Mouse (Mus musculus): Measurements from ENCODE around the gene Sh2b3. TPM values are rescaled to one million over a fixed set of nuclear protein-coding genes. Genes with fewer than 3 reads are reported as not detected.
"Not testable (repeated sequence)": the region's sequence is repeated elsewhere in the genome, so short reads cannot be mapped to it uniquely, and the experiment has no call there.

Gene Sh2b3
- total and polyA plus RNA-seq, 3 experiments: 22.8 to 38.3 (median 35.4) TPM

DNA sequence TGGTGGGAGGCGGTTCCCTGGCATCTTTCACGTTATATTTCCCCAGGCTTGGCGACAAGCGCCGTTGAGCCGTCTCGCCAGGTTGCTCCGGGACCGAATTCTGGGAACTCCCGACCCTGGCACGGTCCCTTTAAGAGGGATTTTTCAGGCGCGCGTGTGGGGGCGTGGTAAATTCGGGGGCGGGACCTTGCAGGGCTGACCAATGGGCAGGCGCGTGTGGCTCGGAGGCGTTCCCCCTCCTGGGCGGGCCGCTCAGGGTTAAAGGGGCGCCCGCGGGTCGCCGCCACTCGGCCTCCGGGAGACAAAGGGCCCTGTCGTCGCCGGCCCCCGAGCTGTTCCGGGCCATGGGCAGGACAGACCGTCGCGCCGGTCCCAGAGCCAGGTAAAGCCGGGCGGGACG, 11.3 kb upstream of the Sh2b3 start, which contains the start of gene Pheta1:
Gene Pheta1 (plus strand): TSS at position 242 of the 400 bp plus-strand sequence.
- Histone ChIP-seq H3K4me1 (ENCODE audit: control insufficient read depth in 1 of 2, insufficient read depth in 2 of 2) (peaks cover 9 to 33% of the 10 kb centered on the region in 2 experiments), H3K27me3 (replicated peaks) (peaks cover 31% of the 10 kb centered on the region), H3K9me3 (replicated peaks; ENCODE audit: low read length) (no peaks in the 10 kb centered on the region), H3K27ac (ENCODE audit: insufficient read depth, low read depth) (no peak within 1 kb of the TSS), H3K4me2 (ENCODE audit: insufficient read depth, low read depth, poor library complexity, severe bottlenecking) (peak within 1 kb of the TSS; percentile 95), H3K36me3 (replicated peaks in 1 of 2; ENCODE audit: control insufficient read depth in 1 of 2, insufficient read depth in 1 of 2, low read length in 1 of 2) (peaks cover 9 to 22% of the 10 kb centered on the region in 2 experiments), H3K4me3 (replicated peaks in 1 of 3; ENCODE audit: low read depth in 2 of 3, low read length in 2 of 3, poor library complexity in 1 of 3) (peak within 1 kb of the TSS; percentile 66 to 94 (median 74)), H3K9ac (ENCODE audit: insufficient read depth, low read depth) (peak within 1 kb of the TSS; percentile 79), H3K79me2 (replicated peaks; ENCODE audit: control insufficient read depth, extremely low read depth, insufficient read depth, poor library complexity, severe bottlenecking) (no peaks in the 10 kb centered on the region)
- in situ Hi-C loops (cut with MboI; ENCODE audit: low pct_ligation_motif_present, low pct_unique_long_range_greater_than_20kb, low sequenced_read_pairs) (loop anchor here (5.0 kb wide), 1 partner anchor 36 kb away; no protein-coding TSS in a partner anchor), dilution Hi-C loops (cut with MboI; ENCODE audit: extremely low pct_ligation_motif_present, extremely low pct_unique_long_range_greater_than_20kb, low sequenced_read_pairs) (no loop called here)
- peak; percentile 81 for DNase-seq (ENCODE audit: extremely low read depth)
- TF ChIP-seq UBTF (IDR thresholded peaks at IDR 0.05; ENCODE audit: low read depth, low read length): 0 out of 2 replicates have a peak, but pooled peaks have one; percentile 62
- TF ChIP-seq JUN (IDR thresholded peaks at IDR 0.05; ENCODE audit: insufficient read depth, low read depth, low read length): no peak
- peak; percentile 58 for TF ChIP-seq NRF1 (IDR thresholded peaks at IDR 0.05; ENCODE audit: low read depth, low read length)
- TF ChIP-seq ELF1 (IDR thresholded peaks at IDR 0.05; ENCODE audit: low read depth, low read length): no peak
- peak; percentile 52; the same call in 1 of the 2 replicates for TF ChIP-seq BHLHE40 (IDR thresholded peaks at IDR 0.05; ENCODE audit: low read depth, low read length)
- peak; percentile 39; the same call in 1 of the 2 replicates for TF ChIP-seq SIN3A (IDR thresholded peaks at IDR 0.05; ENCODE audit: low read length)
- TF ChIP-seq TCF12 (IDR thresholded peaks at IDR 0.05; ENCODE audit: low read depth, low read length): peak; percentile 60; the same call in 1 of the 2 replicates
- TF ChIP-seq CHD1 (IDR thresholded peaks at IDR 0.05; ENCODE audit: low read depth, low read length): no peak
- 0 out of 2 replicates have a peak, but pooled peaks have one; percentile 46 for TF ChIP-seq NELFE (IDR thresholded peaks at IDR 0.05; ENCODE audit: low read depth, low read length)
- no peak for TF ChIP-seq MEF2A (IDR thresholded peaks at IDR 0.05; ENCODE audit: borderline replicate concordance, low read depth, low read length)
- no peak for TF ChIP-seq MAFK (IDR thresholded peaks at IDR 0.05; ENCODE audit: insufficient replicate concordance, low read length)
- peak; percentile 73; the same call in 1 of the 2 replicates for TF ChIP-seq POLR2A (IDR thresholded peaks at IDR 0.05; ENCODE audit: low read depth, low read length)
- TF ChIP-seq HCFC1 (IDR thresholded peaks at IDR 0.05; ENCODE audit: low read depth, low read length): 0 out of 2 replicates have a peak, but pooled peaks have one; percentile 33
- 0 out of 2 replicates have a peak, but pooled peaks have one; percentile 2 for TF ChIP-seq IRF4 (IDR thresholded peaks at IDR 0.05; ENCODE audit: low read depth, low read length)
- TF ChIP-seq MYC (IDR thresholded peaks at IDR 0.05; ENCODE audit: low read depth, low read length): no peak
- no peak for TF ChIP-seq POLR2AphosphoS2 (IDR thresholded peaks at IDR 0.05; ENCODE audit: low read depth, low read length)

DNA sequence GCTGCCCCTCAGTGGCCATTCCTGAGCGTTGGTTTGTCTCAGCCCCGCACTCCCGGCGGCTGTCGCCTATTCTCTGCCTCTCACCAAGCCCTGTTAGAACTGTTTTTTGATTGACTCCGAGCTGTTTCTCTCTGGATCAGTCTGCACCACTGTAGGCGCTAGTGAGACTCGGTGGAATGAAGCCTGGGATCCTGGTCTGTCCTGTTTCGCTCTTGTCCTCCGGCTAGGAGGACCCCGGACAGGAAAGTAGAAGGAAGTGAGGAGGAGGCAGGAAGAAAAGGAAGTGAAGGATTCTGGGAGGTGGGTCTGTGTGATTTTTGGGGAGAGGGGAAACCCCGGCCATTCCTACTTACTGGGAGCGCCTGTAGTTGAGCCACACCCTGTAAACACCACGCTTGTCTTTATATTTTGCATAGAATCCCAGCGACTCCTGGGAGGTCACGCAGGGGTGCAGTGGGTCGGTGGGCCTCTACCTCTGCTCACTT, 10.6 kb upstream of the Sh2b3 start:
- Histone ChIP-seq H3K4me3 (replicated peaks in 1 of 3; ENCODE audit: low read depth in 2 of 3, low read length in 2 of 3, poor library complexity in 1 of 3) (peak overlapping the region; percentile 66 to 94 (median 74)), H3K27ac (ENCODE audit: insufficient read depth, low read depth) (no peak overlapping the region), H3K9me3 (replicated peaks; ENCODE audit: low read length) (no peaks in the 10 kb centered on the region), H3K79me2 (replicated peaks; ENCODE audit: control insufficient read depth, extremely low read depth, insufficient read depth, poor library complexity, severe bottlenecking) (no peaks in the 10 kb centered on the region), H3K9ac (ENCODE audit: insufficient read depth, low read depth) (peak overlapping the region; percentile 73), H3K4me2 (ENCODE audit: insufficient read depth, low read depth, poor library complexity, severe bottlenecking) (peak overlapping the region; percentile 95), H3K4me1 (ENCODE audit: control insufficient read depth in 1 of 2, insufficient read depth in 2 of 2) (peaks cover 9 to 34% of the 10 kb centered on the region in 2 experiments; a peak in 3 of 4 replicates), H3K36me3 (replicated peaks in 1 of 2; ENCODE audit: control insufficient read depth in 1 of 2, insufficient read depth in 1 of 2, low read length in 1 of 2) (peaks cover 7 to 15% of the 10 kb centered on the region in 2 experiments), H3K27me3 (replicated peaks) (peaks cover 36% of the 10 kb centered on the region)
- peak; percentile 48 for DNase-seq (ENCODE audit: extremely low read depth)
- 0 out of 2 replicates have a peak, but pooled peaks have one; percentile 1 for TF ChIP-seq MAX (IDR thresholded peaks at IDR 0.05; ENCODE audit: low read length)
- no peak for TF ChIP-seq E2F4 (IDR thresholded peaks at IDR 0.05; ENCODE audit: insufficient replicate concordance, low read depth, low read length)
- TF ChIP-seq SIN3A (IDR thresholded peaks at IDR 0.05; ENCODE audit: low read length): 0 out of 2 replicates have a peak, but pooled peaks have one; percentile 19
- peak in 1 of 2 experiments; percentile 38; a peak in 2 of 4 replicates for TF ChIP-seq CTCF (conservative IDR thresholded peaks at IDR 0.05 in 1 of 2, IDR thresholded peaks at IDR 0.05 in 1 of 2; ENCODE audit: low read depth in 2 of 2, low read length in 2 of 2)
- TF ChIP-seq SMC3 (IDR thresholded peaks at IDR 0.05; ENCODE audit: low read depth, low read length): no peak
- in situ Hi-C loops (cut with MboI; ENCODE audit: low pct_ligation_motif_present, low pct_unique_long_range_greater_than_20kb, low sequenced_read_pairs) (loop anchor here (5.0 kb wide), 1 partner anchor 36 kb away; no protein-coding TSS in a partner anchor), dilution Hi-C loops (cut with MboI; ENCODE audit: extremely low pct_ligation_motif_present, extremely low pct_unique_long_range_greater_than_20kb, low sequenced_read_pairs) (no loop called here)

DNA sequence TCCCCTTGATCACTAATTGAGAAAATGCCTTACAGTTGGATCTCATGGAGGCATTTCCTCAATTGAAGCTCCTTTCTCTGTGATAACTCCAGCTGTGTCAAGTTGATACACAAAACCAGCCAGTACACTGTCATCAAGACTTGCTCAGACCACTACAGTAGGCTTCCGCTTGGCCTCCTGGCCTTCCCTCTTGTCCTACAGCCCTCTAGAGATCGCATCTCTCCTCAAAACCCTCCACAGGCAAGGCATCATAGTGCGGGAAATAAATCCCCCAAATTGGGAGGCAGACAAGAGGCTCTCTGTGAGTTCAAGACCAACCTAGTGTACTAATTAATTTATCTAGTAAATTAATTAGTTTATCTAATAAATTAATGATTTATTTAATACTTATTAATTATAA, 9.8 kb upstream of the Sh2b3 start:
- DNase-seq (ENCODE audit: extremely low read depth); H3K4me2 ChIP-seq (ENCODE audit: insufficient read depth, low read depth, poor library complexity, severe bottlenecking); H3K36me3 ChIP-seq (replicated peaks in 1 of 2; ENCODE audit: control insufficient read depth in 1 of 2, insufficient read depth in 1 of 2, low read length in 1 of 2); H3K4me3 ChIP-seq (replicated peaks in 1 of 3; ENCODE audit: low read depth in 2 of 3, low read length in 2 of 3, poor library complexity in 1 of 3); H3K79me2 ChIP-seq (replicated peaks; ENCODE audit: control insufficient read depth, extremely low read depth, insufficient read depth, poor library complexity, severe bottlenecking); H3K9ac ChIP-seq (ENCODE audit: insufficient read depth, low read depth); H3K27ac ChIP-seq (ENCODE audit: insufficient read depth, low read depth); H3K9me3 ChIP-seq (replicated peaks; ENCODE audit: low read length); dilution Hi-C loops (cut with MboI; ENCODE audit: extremely low pct_ligation_motif_present, extremely low pct_unique_long_range_greater_than_20kb, low sequenced_read_pairs): not testable (repeated sequence)
- in situ Hi-C loops (cut with MboI; ENCODE audit: low pct_ligation_motif_present, low pct_unique_long_range_greater_than_20kb, low sequenced_read_pairs): loop anchor here (5.0 kb wide), 1 partner anchor 35 kb away; no protein-coding TSS in a partner anchor
- Histone ChIP-seq H3K27me3 (replicated peaks) (peaks cover 36% of the 10 kb centered on the region), H3K4me1 (ENCODE audit: control insufficient read depth in 1 of 2, insufficient read depth in 2 of 2) (peaks cover 9 to 40% of the 10 kb centered on the region in 2 experiments; a peak in 3 of 4 replicates)
